ENCODE assay signal across 8 mouse cellular contexts in genomic region chr14:60738434-60738938, GRCm38 (mm10). TPM values are rescaled to one million over a fixed set of nuclear protein-coding genes. Genes with fewer than 3 reads are reported as not detected.
A peak's percentile ranks its signal among the peaks of the same experiment; 100 is the strongest.
DNase-seq lines count a peak whose midpoint lies in the region; ATAC-seq and TF ChIP-seq lines count a peak whose summit lies in the region.

No protein-coding gene starts in this region.

- peak; percentile 66 to 74 for DNase-seq in spleen, postnatal 36 days (ENCODE audit: low spot score in 2 of 2)
- no peak for DNase-seq in spleen, postnatal 14 days (ENCODE audit: low spot score in 2 of 2)
- no peak for DNase-seq in lung, adult 2 months
- DNase-seq in thymus, postnatal 14 days = peak; percentile 62
- no peak for DNase-seq in right cerebral cortex, adult 2 months (ENCODE audit: low spot score in 2 of 2)
- no peak for DNase-seq in frontal cortex, postnatal 14 days (ENCODE audit: low spot score in 2 of 2)
- no peak for DNase-seq in layer of hippocampus, postnatal 36 days

- H3K36me3 ChIP-seq in heart, embryonic 14.5 days (ENCODE audit: control insufficient read depth, insufficient read depth, low read length) = no peaks in the 10 kb centered on the region

- peak overlapping the region; percentile 79 to 94 for H3K27ac ChIP-seq in heart, embryonic 14.5 days (replicated peaks in 1 of 2; ENCODE audit: control insufficient read depth in 1 of 2, insufficient read depth in 1 of 2, low read depth in 2 of 2, low read length in 2 of 2)

- WGBS in heart, embryonic 14.5 days = 54% methylated on average over 10 of the region's 10 CpGs
- 33% methylated on average over 10 of the region's 10 CpGs for WGBS in lung, adult 2 months

- H3K9me3 ChIP-seq in heart, embryonic 14.5 days (ENCODE audit: control insufficient read depth, low read length) = no peaks in the 10 kb centered on the region

- no peak overlapping the region for H3K4me3 ChIP-seq in heart, embryonic 14.5 days (ENCODE audit: control insufficient read depth in 1 of 2, insufficient read depth in 1 of 2, low read depth in 1 of 2, low read length in 2 of 2)
- peak overlapping the region; percentile 49 for H3K4me3 ChIP-seq in lung, adult 2 months (replicated peaks; ENCODE audit: extremely low read depth, low read depth, low read length)

- no peaks in the 10 kb centered on the region for H3K27me3 ChIP-seq in heart, embryonic 14.5 days (ENCODE audit: control insufficient read depth, insufficient read depth, low read length)

- H3K4me2 ChIP-seq in heart, embryonic 14.5 days (ENCODE audit: low read length) = peak overlapping the region; percentile 11; the same call in 1 of the 2 replicates

- peaks cover 65 to 96% of the 10 kb centered on the region in 2 experiments for H3K4me1 ChIP-seq in heart, embryonic 14.5 days (ENCODE audit: control insufficient read depth in 2 of 2, insufficient read depth in 2 of 2, low read length in 2 of 2)
- H3K4me1 ChIP-seq in lung, adult 2 months (ENCODE audit: control insufficient read depth, insufficient read depth, low read length) = peaks cover 55% of the 10 kb centered on the region

- H3K9ac ChIP-seq in heart, embryonic 14.5 days (ENCODE audit: low read length) = peak overlapping the region; percentile 44; the same call in 1 of the 2 replicates

- TF ChIP-seq POLR2A in lung, adult 2 months (IDR thresholded peaks at IDR 0.05; ENCODE audit: borderline replicate concordance, extremely low read depth, low read depth, low read length) = 0 out of 2 replicates have a peak, but pooled peaks have one; percentile 24

- no peak for ATAC-seq in heart, embryonic 14.5 days (ENCODE audit: insufficient number of reproducible peaks, insufficient read depth, low FRiP score, low read depth)

- no peak for TF ChIP-seq CTCF in lung, adult 2 months (IDR thresholded peaks at IDR 0.05; ENCODE audit: insufficient read depth, low read length)

RNA-seq across cellular contexts. Expression of gene C1qtnf9, which starts 29.4 kb away (rescaled TPM):
- polyA plus RNA-seq in heart, embryonic 14.5 days (2014; fragmentation: Nextera tagmentation; extraction: Ambion mirVana) = 0.31 and 0.98 TPM in 2 replicates
- polyA plus RNA-seq in lung, adult 2 months (2012; rRNA removed) = 1.2 and 2.0 TPM in 2 replicates
- under 1 TPM; 0.22 to 0.38 TPM for total RNA-seq in layer of hippocampus, postnatal 36 days (2021)

RNA-seq across cellular contexts. Expression of gene Mipep, which starts 45.9 kb away (rescaled TPM):
- polyA plus RNA-seq in heart, embryonic 14.5 days (2014; fragmentation: Nextera tagmentation; extraction: Ambion mirVana) = 33.4 and 37.3 TPM in 2 replicates
- polyA plus RNA-seq in lung, adult 2 months (2012; rRNA removed) = 7.6 and 9.1 TPM in 2 replicates
- total RNA-seq in layer of hippocampus, postnatal 36 days (2021) = 10 to 100 TPM; 32.0 to 33.0 TPM

Comparison
In these comparisons a context has a peak if more than half of its experiments do, and no peak if none do; other contexts are left out.
1. DNase-seq: peak in spleen, postnatal 36 days (2 of 2) and thymus, postnatal 14 days (single experiment); none in spleen, postnatal 14 days (0 of 2), lung, adult 2 months (single experiment), right cerebral cortex, adult 2 months (0 of 2), frontal cortex, postnatal 14 days (0 of 2) and layer of hippocampus, postnatal 36 days (0 of 2).